Mouse (Mus musculus): Measurements from ENCODE around the gene Per2. TPM values are rescaled to one million over a fixed set of nuclear protein-coding genes. Genes with fewer than 3 reads are reported as not detected.

Per2 gene
- total and polyA plus RNA-seq, 2 experiments from 2014 or later: 3.8 to 10.5 TPM

DNA sequence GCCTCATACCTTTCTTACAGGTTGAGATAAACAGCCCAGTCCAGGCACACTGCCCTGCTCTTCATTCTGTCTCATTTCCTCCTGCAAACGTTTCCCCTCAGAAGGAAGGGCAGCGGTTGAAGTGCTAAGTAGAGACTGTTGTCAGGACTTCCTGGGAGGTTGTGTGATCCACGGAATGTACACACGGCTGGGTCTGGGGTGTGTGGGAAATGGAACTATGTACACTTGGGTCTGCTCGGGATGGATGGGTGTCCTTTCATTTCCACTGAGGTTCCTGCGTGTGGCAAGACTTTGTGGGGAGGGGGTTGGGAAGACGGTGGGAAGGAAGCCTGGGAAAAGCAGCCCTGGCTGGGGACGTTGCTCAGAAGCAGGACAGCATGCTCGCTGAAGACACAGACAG is 32.7 kb downstream of the Per2 start:
- ATAC-seq (ENCODE audit: low FRiP score): no peak
- DNase-seq (ENCODE audit: low spot score): no peak
- 84% methylated on average over 9 of the region's 9 CpGs for WGBS
- Histone ChIP-seq H3K27me3 (ENCODE audit: insufficient read depth, low read length) (no peaks in the 10 kb centered on the region), H3K4me1 (ENCODE audit: insufficient read depth, low read length) (no peaks in the 10 kb centered on the region), H3K36me3 (ENCODE audit: insufficient read depth, low read length) (peaks cover 56% of the 10 kb centered on the region; the same call in 1 of the 2 replicates), H3K9me3 (ENCODE audit: low read length) (no peaks in the 10 kb centered on the region), H3K27ac (ENCODE audit: low read depth, low read length) (no peak overlapping the region), H3K4me3 (ENCODE audit: low read depth, low read length) (no peak overlapping the region), H3K9ac (replicated peaks; ENCODE audit: low read length, poor library complexity, severe bottlenecking) (no peak overlapping the region), H3K4me2 (ENCODE audit: low read depth, low read length, poor library complexity, severe bottlenecking) (no peak overlapping the region)
- no peak for TF ChIP-seq CTCF (IDR thresholded peaks at IDR 0.05)

GRCm38 (mm10) chr1:91420601-91421065 is 38.5 kb downstream of the Per2 start:
- Histone ChIP-seq H3K9ac (replicated peaks; ENCODE audit: low read length, poor library complexity, severe bottlenecking) (no peak overlapping the region), H3K4me3 (ENCODE audit: low read depth, low read length) (no peak overlapping the region), H3K36me3 (ENCODE audit: insufficient read depth, low read length) (peaks cover 51% of the 10 kb centered on the region; the same call in 1 of the 2 replicates), H3K4me1 (ENCODE audit: insufficient read depth, low read length) (no peaks in the 10 kb centered on the region), H3K9me3 (ENCODE audit: low read length) (no peaks in the 10 kb centered on the region), H3K27ac (ENCODE audit: low read depth, low read length) (no peak overlapping the region), H3K4me2 (ENCODE audit: low read depth, low read length, poor library complexity, severe bottlenecking) (no peak overlapping the region), H3K27me3 (ENCODE audit: insufficient read depth, low read length) (no peaks in the 10 kb centered on the region)
- no peak for TF ChIP-seq CTCF (IDR thresholded peaks at IDR 0.05)
- WGBS: 95% methylated on average over 8 of the region's 8 CpGs
- ATAC-seq (ENCODE audit: low FRiP score) (no peak), DNase-seq (ENCODE audit: low spot score) (no peak)

- no peak for TF ChIP-seq CTCF (IDR thresholded peaks at IDR 0.05)
- ATAC-seq (ENCODE audit: low FRiP score) (no peak), DNase-seq (ENCODE audit: low spot score) (no peak)
- Histone ChIP-seq H3K27me3 (ENCODE audit: insufficient read depth, low read length) (no peaks in the 10 kb centered on the region), H3K36me3 (ENCODE audit: insufficient read depth, low read length) (peaks cover 50% of the 10 kb centered on the region; the same call in 1 of the 2 replicates), H3K4me3 (ENCODE audit: low read depth, low read length) (no peak overlapping the region), H3K27ac (ENCODE audit: low read depth, low read length) (no peak overlapping the region), H3K4me2 (ENCODE audit: low read depth, low read length, poor library complexity, severe bottlenecking) (no peak overlapping the region), H3K9ac (replicated peaks; ENCODE audit: low read length, poor library complexity, severe bottlenecking) (no peak overlapping the region), H3K4me1 (ENCODE audit: insufficient read depth, low read length) (no peaks in the 10 kb centered on the region), H3K9me3 (ENCODE audit: low read length) (no peaks in the 10 kb centered on the region)
- WGBS: 74% methylated on average over 10 of the region's 10 CpGs
Measured at GRCm38 (mm10) chr1:91419862-91420600, 39.1 kb downstream of the Per2 start.

DNA sequence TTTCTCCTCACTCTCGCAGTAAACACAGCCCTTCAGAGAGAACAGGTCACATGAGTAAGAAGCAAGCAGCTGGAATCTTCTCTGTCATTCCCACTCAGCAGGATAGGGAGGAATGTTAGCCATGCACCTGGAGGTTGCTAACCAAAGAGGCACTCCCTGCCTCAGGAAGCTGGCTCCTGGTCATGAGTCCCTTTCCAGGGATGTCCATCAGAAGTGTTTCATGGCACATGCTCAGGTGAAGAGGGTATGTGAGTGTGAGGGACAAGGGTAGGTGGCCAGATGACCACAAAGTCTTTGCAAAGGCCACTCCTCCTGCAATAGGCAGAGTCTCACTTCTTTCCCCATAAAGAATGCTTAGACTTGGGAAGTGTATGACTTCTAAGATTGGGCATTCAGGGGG is 41.1 kb downstream of the Per2 start:
- TF ChIP-seq CTCF (IDR thresholded peaks at IDR 0.05): no peak
- Histone ChIP-seq H3K4me1 (ENCODE audit: insufficient read depth, low read length) (no peaks in the 10 kb centered on the region), H3K9ac (replicated peaks; ENCODE audit: low read length, poor library complexity, severe bottlenecking) (no peak overlapping the region), H3K4me3 (ENCODE audit: low read depth, low read length) (no peak overlapping the region), H3K27me3 (ENCODE audit: insufficient read depth, low read length) (no peaks in the 10 kb centered on the region), H3K9me3 (ENCODE audit: low read length) (no peaks in the 10 kb centered on the region), H3K27ac (ENCODE audit: low read depth, low read length) (no peak overlapping the region), H3K4me2 (ENCODE audit: low read depth, low read length, poor library complexity, severe bottlenecking) (no peak overlapping the region), H3K36me3 (ENCODE audit: insufficient read depth, low read length) (peaks cover 40% of the 10 kb centered on the region; the same call in 1 of the 2 replicates)
- ATAC-seq (ENCODE audit: low FRiP score) (no peak), DNase-seq (ENCODE audit: low spot score) (no peak)
- WGBS: 77% methylated on average over 1 of the region's 1 CpGs

- H3K27me3 ChIP-seq (ENCODE audit: insufficient read depth, low read length): no peaks in the 10 kb centered on the region
- ATAC-seq (ENCODE audit: low FRiP score) (no peak), DNase-seq (ENCODE audit: low spot score) (peak; percentile 30)
- no peak for TF ChIP-seq CTCF (IDR thresholded peaks at IDR 0.05)
- peaks cover 26% of the 10 kb centered on the region; the same call in 1 of the 2 replicates for H3K36me3 ChIP-seq (ENCODE audit: insufficient read depth, low read length)
- H3K27ac ChIP-seq (ENCODE audit: low read depth, low read length): no peak overlapping the region
- peaks cover 9% of the 10 kb centered on the region for H3K4me1 ChIP-seq (ENCODE audit: insufficient read depth, low read length)
- H3K4me3 ChIP-seq (ENCODE audit: low read depth, low read length): no peak overlapping the region
- 27% methylated on average over 5 of the region's 5 CpGs for WGBS
- H3K4me2 ChIP-seq (ENCODE audit: low read depth, low read length, poor library complexity, severe bottlenecking): no peak overlapping the region
- no peaks in the 10 kb centered on the region for H3K9me3 ChIP-seq (ENCODE audit: low read length)
- no peak overlapping the region for H3K9ac ChIP-seq (replicated peaks; ENCODE audit: low read length, poor library complexity, severe bottlenecking)
Measured at GRCm38 (mm10) chr1:91415311-91415710, 43.8 kb downstream of the Per2 start.

- Histone ChIP-seq H3K9me3 (ENCODE audit: low read length) (no peaks in the 10 kb centered on the region), H3K4me3 (ENCODE audit: low read depth, low read length) (no peak overlapping the region), H3K27me3 (ENCODE audit: insufficient read depth, low read length) (no peaks in the 10 kb centered on the region), H3K4me1 (ENCODE audit: insufficient read depth, low read length) (peaks cover 9% of the 10 kb centered on the region), H3K4me2 (ENCODE audit: low read depth, low read length, poor library complexity, severe bottlenecking) (0 out of 2 replicates have a peak overlapping the region, but pooled peaks have one; percentile 97), H3K9ac (replicated peaks; ENCODE audit: low read length, poor library complexity, severe bottlenecking) (no peak overlapping the region), H3K36me3 (ENCODE audit: insufficient read depth, low read length) (peaks cover 22% of the 10 kb centered on the region; the same call in 1 of the 2 replicates), H3K27ac (ENCODE audit: low read depth, low read length) (peak overlapping the region; percentile 88; the same call in 1 of the 2 replicates)
- TF ChIP-seq CTCF (IDR thresholded peaks at IDR 0.05): no peak
- peak; percentile 46 for DNase-seq (ENCODE audit: low spot score)
- no peak for ATAC-seq (ENCODE audit: low FRiP score)
- WGBS: 24% methylated on average over 4 of the region's 4 CpGs
Measured at GRCm38 (mm10) chr1:91414903-91415302, 44.2 kb downstream of the Per2 start.
